Mouse (Mus musculus) kidney, adult 2 months (tissue): ENCODE results near the gene Nup62.
"Not testable (repeated sequence)": the region's sequence is repeated elsewhere in the genome, so short reads cannot be mapped to it uniquely, and the experiment has no call there.

Experiments
- CTCF ChIP-seq: fragments of 200-500 bp; conservative IDR thresholded peaks from 2 replicates; pipeline ENCODE4 v1.5.1; 2011; ENCODE audit warnings: low read depth, mild to moderate bottlenecking, control low read depth, low read length, moderate library complexity, mixed read lengths; ENCODE audit not compliant: insufficient read depth, insufficient read length
- POLR2A ChIP-seq: fragments of 200-500 bp; IDR thresholded peaks from one replicate; pipeline ENCODE4 v1.6.1; 2011; ENCODE audit warnings: low read depth, low read length, control low read depth

DNA sequence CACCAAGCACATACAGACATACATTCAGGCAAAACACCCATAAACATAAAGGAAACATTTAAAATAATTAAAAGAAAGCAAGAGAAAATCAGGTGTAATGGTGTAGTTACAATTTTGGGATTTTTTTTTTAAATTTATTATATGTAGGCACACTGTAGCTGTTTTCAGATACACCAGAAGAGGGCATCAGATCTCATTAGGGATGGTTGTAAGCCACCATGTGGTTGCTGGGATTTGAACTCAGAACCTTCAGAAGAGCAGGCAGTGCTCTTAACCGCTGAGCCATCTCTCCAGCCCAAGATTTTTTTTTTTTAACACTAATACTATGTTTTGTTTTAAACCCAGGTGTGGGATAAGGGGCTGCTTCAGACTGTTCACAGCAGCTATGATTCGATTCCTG, 55.9 kb downstream of the Nup62 start:
- not testable (repeated sequence) for TF ChIP-seq POLR2A, CTCF
